Mouse (Mus musculus): ENCODE measurements at regions not wholly inside any gene's neighbourhood (a gene's known extent, or its start where the extent isn't known, plus 50 kb on each side); places are given as distances from the start of the nearest gene placed in this dataset.
"Not testable (repeated sequence)": the region's sequence is repeated elsewhere in the genome, so short reads cannot be mapped to it uniquely, and the experiment has no call there.

GRCm38 (mm10) chr1:95397188-95397587 is 83.8 kb downstream of the Fam174a start:
- no peak for DNase-seq (ENCODE audit: extremely low read depth, low read depth, low spot score)

GRCm38 (mm10) chr1:95399764-95400163 is 86.3 kb downstream of the Fam174a start:
- no peak for DNase-seq (ENCODE audit: extremely low read depth, low read depth, low spot score)

GRCm38 (mm10) chr1:95422253-95422652 is 108.8 kb downstream of the Fam174a start:
- DNase-seq (ENCODE audit: extremely low read depth, low read depth, low spot score), result no peak

- DNase-seq (ENCODE audit: extremely low read depth, low read depth, low spot score), result no peak
Observed at GRCm38 (mm10) chr1:95425420-95425819, 112.0 kb downstream of the Fam174a start.

- DNase-seq (ENCODE audit: extremely low read depth, low read depth, low spot score), result no peak
Observed at GRCm38 (mm10) chr1:95437155-95437554, 123.7 kb downstream of the Fam174a start.

- no peak for DNase-seq (ENCODE audit: extremely low read depth, low read depth, low spot score)
Observed at GRCm38 (mm10) chr1:95445541-95445940, 132.1 kb downstream of the Fam174a start.

- DNase-seq (ENCODE audit: extremely low read depth, low read depth, low spot score), result no peak
Observed at GRCm38 (mm10) chr1:95448962-95449558, 135.6 kb downstream of the Fam174a start.

- DNase-seq (ENCODE audit: extremely low read depth, low read depth, low spot score), result no peak
Observed at GRCm38 (mm10) chr1:95450920-95451332, 137.5 kb downstream of the Fam174a start.

GRCm38 (mm10) chr1:95451755-95452154 is 138.3 kb downstream of the Fam174a start:
- peak; percentile 23 for DNase-seq (ENCODE audit: extremely low read depth, low read depth, low spot score)

GRCm38 (mm10) chr1:95454246-95454645 is 140.8 kb downstream of the Fam174a start:
- DNase-seq (ENCODE audit: extremely low read depth, low read depth, low spot score), result no peak

- DNase-seq (ENCODE audit: extremely low read depth, low read depth, low spot score), result no peak
Observed at GRCm38 (mm10) chr1:95459355-95459754, 145.9 kb downstream of the Fam174a start.

GRCm38 (mm10) chr1:95468095-95468494 is 154.7 kb downstream of the Fam174a start:
- DNase-seq (ENCODE audit: extremely low read depth, low read depth, low spot score), result no peak

- no peak for DNase-seq (ENCODE audit: extremely low read depth, low read depth, low spot score)
Observed at GRCm38 (mm10) chr1:95468772-95469171, 155.3 kb downstream of the Fam174a start.

- no peak for DNase-seq (ENCODE audit: extremely low read depth, low read depth, low spot score)
Observed at GRCm38 (mm10) chr1:95470491-95470890, 157.1 kb downstream of the Fam174a start.

GRCm38 (mm10) chr1:95493004-95493403 is 174.4 kb downstream of the St8sia4 start:
- no peak for DNase-seq (ENCODE audit: extremely low read depth, low read depth, low spot score)

GRCm38 (mm10) chr1:95500671-95501070 is 166.7 kb downstream of the St8sia4 start:
- not testable (repeated sequence) for DNase-seq (ENCODE audit: extremely low read depth, low read depth, low spot score)

GRCm38 (mm10) chr1:95508718-95509117 is 158.7 kb downstream of the St8sia4 start:
- no peak for DNase-seq (ENCODE audit: extremely low read depth, low read depth, low spot score)

- no peak for DNase-seq (ENCODE audit: extremely low read depth, low read depth, low spot score)
Observed at GRCm38 (mm10) chr1:95528726-95529125, 138.6 kb downstream of the St8sia4 start.

GRCm38 (mm10) chr1:95531017-95531416 is 136.4 kb downstream of the St8sia4 start:
- no peak for DNase-seq (ENCODE audit: extremely low read depth, low read depth, low spot score)

Data from fat pad, adult 2 months (tissue).